Mouse (Mus musculus): ENCODE results near the gene Tmprss11f. TPM values are rescaled to one million over a fixed set of nuclear protein-coding genes. Genes with fewer than 3 reads are reported as not detected.
"Not testable (repeated sequence)": the region's sequence is repeated elsewhere in the genome, so short reads cannot be mapped to it uniquely, and the experiment has no call there.

The Tmprss11f gene
- total RNA-seq (2014; fragmentation: Nextera tagmentation) (not detected in 2 replicates), total RNA-seq (2017) (not detected in 2 replicates)

GRCm38 (mm10) chr5:86632324-86632723 lies at the start of gene Tmprss11f:
Gene Tmprss11f (minus strand): TSS chr5:86632424.
- ATAC-seq (replicated peaks; ENCODE audit: low FRiP score, low TSS enrichment, poor library complexity, severe bottlenecking): no peak

GRCm38 (mm10) chr5:86676262-86676661 lies 44.0 kb upstream of the Tmprss11f start, which contains the start of gene Tmprss11b:
Gene Tmprss11b (minus strand): TSS chr5:86676362.
- no peak for ATAC-seq (replicated peaks; ENCODE audit: low FRiP score, low TSS enrichment, poor library complexity, severe bottlenecking)

- ATAC-seq (replicated peaks; ENCODE audit: low FRiP score, low TSS enrichment, poor library complexity, severe bottlenecking): not testable (repeated sequence)
Observed at GRCm38 (mm10) chr5:86649185-86649584, 17.0 kb upstream of the Tmprss11f start.

GRCm38 (mm10) chr5:86640795-86641194 lies 8.6 kb upstream of the Tmprss11f start:
- ATAC-seq (replicated peaks; ENCODE audit: low FRiP score, low TSS enrichment, poor library complexity, severe bottlenecking): no peak

- ATAC-seq (replicated peaks; ENCODE audit: low FRiP score, low TSS enrichment, poor library complexity, severe bottlenecking): no peak
Observed at GRCm38 (mm10) chr5:86630700-86631099, 1.5 kb downstream of the Tmprss11f start.

- ATAC-seq (replicated peaks; ENCODE audit: low FRiP score, low TSS enrichment, poor library complexity, severe bottlenecking): no peak
Observed at GRCm38 (mm10) chr5:86621778-86622177, 10.4 kb downstream of the Tmprss11f start.

- no peak for ATAC-seq (replicated peaks; ENCODE audit: low FRiP score, low TSS enrichment, poor library complexity, severe bottlenecking)
Observed at GRCm38 (mm10) chr5:86585896-86586295, 46.3 kb downstream of the Tmprss11f start.

- ATAC-seq (replicated peaks; ENCODE audit: low FRiP score, low TSS enrichment, poor library complexity, severe bottlenecking): no peak
Observed at GRCm38 (mm10) chr5:86582618-86583017, 49.6 kb downstream of the Tmprss11f start.

- ATAC-seq (replicated peaks; ENCODE audit: low FRiP score, low TSS enrichment, poor library complexity, severe bottlenecking): no peak
Observed at GRCm38 (mm10) chr5:86581998-86582397, 50.2 kb downstream of the Tmprss11f start.

- not testable (repeated sequence) for ATAC-seq (replicated peaks; ENCODE audit: low FRiP score, low TSS enrichment, poor library complexity, severe bottlenecking)
Observed at GRCm38 (mm10) chr5:86578761-86579160, 53.5 kb downstream of the Tmprss11f start.

GRCm38 (mm10) chr5:86546693-86547092 lies 85.5 kb downstream of the Tmprss11f start:
- no peak for ATAC-seq (replicated peaks; ENCODE audit: low FRiP score, low TSS enrichment, poor library complexity, severe bottlenecking)

GRCm38 (mm10) chr5:86540601-86541000 lies 91.6 kb downstream of the Tmprss11f start:
- ATAC-seq (replicated peaks; ENCODE audit: low FRiP score, low TSS enrichment, poor library complexity, severe bottlenecking): no peak

GRCm38 (mm10) chr5:86528725-86529124 lies 103.5 kb downstream of the Tmprss11f start:
- ATAC-seq (replicated peaks; ENCODE audit: low FRiP score, low TSS enrichment, poor library complexity, severe bottlenecking): no peak

- ATAC-seq (replicated peaks; ENCODE audit: low FRiP score, low TSS enrichment, poor library complexity, severe bottlenecking): no peak
Observed at GRCm38 (mm10) chr5:86518500-86518899, 113.7 kb downstream of the Tmprss11f start, which contains the start of gene Tmprss11g. Gene Tmprss11g (minus strand): TSS chr5:86518600.

GRCm38 (mm10) chr5:86511538-86511937 lies 120.7 kb downstream of the Tmprss11f start:
- ATAC-seq (replicated peaks; ENCODE audit: low FRiP score, low TSS enrichment, poor library complexity, severe bottlenecking): no peak

GRCm38 (mm10) chr5:86493453-86493852 lies 138.8 kb downstream of the Tmprss11f start:
- no peak for ATAC-seq (replicated peaks; ENCODE audit: low FRiP score, low TSS enrichment, poor library complexity, severe bottlenecking)

GRCm38 (mm10) chr5:86482562-86482961 lies 149.7 kb downstream of the Tmprss11f start:
- no peak for ATAC-seq (replicated peaks; ENCODE audit: low FRiP score, low TSS enrichment, poor library complexity, severe bottlenecking)

- no peak for ATAC-seq (replicated peaks; ENCODE audit: low FRiP score, low TSS enrichment, poor library complexity, severe bottlenecking)
Observed at GRCm38 (mm10) chr5:86482031-86482430, 150.2 kb downstream of the Tmprss11f start.

GRCm38 (mm10) chr5:86473859-86474258 lies 158.4 kb downstream of the Tmprss11f start:
- no peak for ATAC-seq (replicated peaks; ENCODE audit: low FRiP score, low TSS enrichment, poor library complexity, severe bottlenecking)
